Mouse (Mus musculus) liver, embryonic 14.5 days (tissue): ENCODE measurements around the gene Emp3. TPM values are rescaled to one million over a fixed set of nuclear protein-coding genes. Genes with fewer than 3 reads are reported as not detected.
A peak's percentile ranks its signal among the peaks of the same experiment; 100 is the strongest.

ENCODE experiments used
- ATAC-seq: fragments of 200-750 bp; cut with Nextera tagmentation; 2 replicates; pipeline ENCODE4 v1.8.0; 2017; ENCODE audit warnings: moderate number of reproducible peaks, mild to moderate bottlenecking, moderate library complexity; ENCODE audit not compliant: insufficient read depth
- DNase-seq, 3 experiments: peaks; one replicate each; pipeline ENCODE4 v3.0.0-alpha.2; 2012 to 2013; ENCODE audit warnings: low read depth in 3 of 3, low spot score in 3 of 3
- H3K27ac ChIP-seq: fragments of 300-500 bp; sonication (generic); 2 replicates; pipeline ENCODE4 v1.5.1; 2014; ENCODE audit warnings: moderate library complexity, mild to moderate bottlenecking, control low read depth, inconsistent platforms
- H3K27me3 ChIP-seq: fragments of 300-500 bp; sonication (generic); 2 replicates; pipeline ENCODE4 v1.6.1; 2014; ENCODE audit warnings: mild to moderate bottlenecking, low read length, moderate library complexity; ENCODE audit not compliant: control insufficient read depth, insufficient read depth
- H3K36me3 ChIP-seq: fragments of 300-500 bp; sonication (generic); replicated peaks from 2 replicates; pipeline ENCODE4 v1.6.1; 2014; ENCODE audit warnings: low read depth; ENCODE audit not compliant: control insufficient read depth, insufficient read depth
- H3K4me1 ChIP-seq, 2 experiments: fragments of 200-500 bp in 1 of 2; fragments of 300-500 bp in 1 of 2; sonication (generic) in 1 of 2; replicated peaks; 2 replicates each; pipeline ENCODE4 v1.6.1; 2012 to 2014; ENCODE audit warnings: antibody characterized with exemption in 1 of 2, inconsistent platforms in 1 of 2, low read length in 1 of 2; ENCODE audit not compliant: control insufficient read depth in 2 of 2, insufficient read depth in 2 of 2
- H3K4me2 ChIP-seq: fragments of 300-500 bp; sonication (generic); 2 replicates; pipeline ENCODE4 v1.6.1; 2014; ENCODE audit warnings: low read depth, mild to moderate bottlenecking, control low read depth, moderate library complexity
- H3K4me3 ChIP-seq, 2 experiments: fragments of 200-500 bp in 1 of 2; fragments of 300-500 bp in 1 of 2; sonication (generic) in 1 of 2; 2 replicates each; pipeline ENCODE4 v1.5.1; 2012 to 2014; ENCODE audit warnings: low read depth in 2 of 2, low read length in 2 of 2, mild to moderate bottlenecking in 2 of 2, control low read depth in 1 of 2, inconsistent platforms in 1 of 2, moderate library complexity in 1 of 2; ENCODE audit not compliant: insufficient read depth in 1 of 2
- H3K9ac ChIP-seq: fragments of 300-500 bp; sonication (generic); replicated peaks from 2 replicates; pipeline ENCODE4 v1.6.1; 2014; ENCODE audit warnings: mild to moderate bottlenecking, control low read depth, moderate library complexity
- H3K9me3 ChIP-seq: fragments of 300-500 bp; sonication (generic); 2 replicates; pipeline ENCODE4 v1.6.1; 2016; ENCODE audit warnings: low read length, mixed read lengths; ENCODE audit not compliant: control insufficient read depth
- CTCF ChIP-seq: IDR thresholded peaks from 2 replicates; pipeline ENCODE4 v1.5.1; 2016; ENCODE audit warnings: antibody characterized with exemption, low read depth, control low read depth
- EP300 ChIP-seq: IDR thresholded peaks from 2 replicates; pipeline ENCODE4 v1.6.1; 2016; ENCODE audit warnings: antibody characterized with exemption, low read depth
- WGBS: fragments of 180-500 bp; shearing (Covaris S2); extraction: QIAGEN DNeasy Blood & Tissue Kit; methylation state at CpG from one replicate; pipeline ENCODE4 v1.1.7; 2014; ENCODE audit not compliant: insufficient replicate concordance; 5-methylcytosine and 5-hydroxymethylcytosine counted together
- polyA plus RNA-seq, 2 experiments: library from polyadenylated mRNA; depleted of rRNA in 1 of 2; stranded (reverse) in 1 of 2; unstranded in 1 of 2; fragments of >200 nt; fragmentation: Nextera tagmentation in 1 of 2; extraction: Ambion mirVana in 1 of 2; gene quantifications; 2 replicates each; pipeline versions ENCODE4 v1.2.1 to v1.2.3; 2012 to 2014

The Emp3 gene
- polyA plus RNA-seq, 2 experiments = 29.0 to 54.9 TPM

DNA sequence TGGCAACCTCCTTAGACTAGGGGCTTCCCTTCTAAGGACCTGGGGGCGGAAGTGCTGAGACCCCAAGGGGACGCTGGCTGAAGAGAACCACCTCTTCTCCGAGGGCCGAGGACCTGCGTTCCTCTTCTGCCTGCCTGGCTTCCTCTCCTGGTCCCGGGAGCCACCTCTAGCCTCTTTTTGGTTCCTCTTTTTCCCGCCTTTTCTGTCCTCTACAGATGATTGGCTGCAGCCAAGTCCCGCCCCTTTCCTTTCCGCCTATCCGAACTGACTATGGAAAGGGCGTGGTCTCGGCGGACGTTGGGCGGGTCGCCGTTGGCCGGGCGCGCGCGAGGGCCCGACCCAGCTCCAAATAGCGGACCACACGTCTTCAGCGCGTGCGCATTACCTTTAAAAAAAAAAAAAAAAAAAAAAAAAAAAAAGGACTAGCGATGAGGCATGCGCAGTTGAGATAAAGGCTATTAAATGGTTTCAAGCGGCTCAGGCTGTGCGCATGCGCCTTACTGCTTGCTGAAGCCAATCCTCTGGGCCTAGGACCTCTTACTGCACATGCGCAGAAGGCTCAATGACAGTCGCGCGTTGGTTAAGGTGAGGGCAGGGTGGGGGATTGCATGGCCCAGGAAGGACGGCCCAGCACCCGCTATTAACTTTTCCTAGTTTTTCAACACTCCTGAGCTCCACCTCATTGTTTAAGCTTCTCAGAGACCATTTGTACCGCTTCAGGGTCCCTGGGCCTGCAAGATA lies 24.5 kb downstream of the Emp3 start, which contains the start of the genes Syngr4 and Tmem143:
Gene Syngr4 (minus strand): TSS at position 198 of the 741 bp plus-strand sequence.
Gene Tmem143 (plus strand): TSS at position 425 of the 741 bp plus-strand sequence.
- TF ChIP-seq CTCF (no peak), EP300 (no peak)
- peak within 1 kb of the TSS; percentile 67 for H3K27ac ChIP-seq
- ATAC-seq (peak; percentile 84), DNase-seq (peak; percentile 92 to 97 (median 94))
- H3K4me1 ChIP-seq = peaks cover 11 to 17% of the 10 kb centered on the region in 2 experiments
- H3K4me2 ChIP-seq = peak within 1 kb of the TSS; percentile 94
- peak within 1 kb of the TSS; percentile 54 to 79 for H3K4me3 ChIP-seq
- peak within 1 kb of the TSS; percentile 61 for H3K9ac ChIP-seq
- no peaks in the 10 kb centered on the region for H3K27me3 ChIP-seq
- no peaks in the 10 kb centered on the region for H3K36me3 ChIP-seq
- WGBS = under 1% methylated on average over 40 of the region's 40 CpGs
- H3K9me3 ChIP-seq = no peaks in the 10 kb centered on the region

GRCm38 (mm10) chr7:45895931-45896516 lies 25.2 kb downstream of the Emp3 start:
- H3K27ac ChIP-seq = peak overlapping the region; percentile 67
- H3K36me3 ChIP-seq = no peaks in the 10 kb centered on the region
- H3K9me3 ChIP-seq = no peaks in the 10 kb centered on the region
- WGBS = 62% methylated on average over 6 of the region's 6 CpGs
- ATAC-seq (0 out of 2 replicates have a peak, but pooled peaks have one; percentile 0), DNase-seq (no peak)
- no peak for TF ChIP-seq CTCF
- TF ChIP-seq EP300 = no peak
- peaks cover 11 to 14% of the 10 kb centered on the region in 2 experiments for H3K4me1 ChIP-seq
- H3K4me3 ChIP-seq = peak overlapping the region; percentile 33 to 54; a peak in 3 of 4 replicates
- peak overlapping the region; percentile 94 for H3K4me2 ChIP-seq
- no peaks in the 10 kb centered on the region for H3K27me3 ChIP-seq
- H3K9ac ChIP-seq = peak overlapping the region; percentile 42

DNA sequence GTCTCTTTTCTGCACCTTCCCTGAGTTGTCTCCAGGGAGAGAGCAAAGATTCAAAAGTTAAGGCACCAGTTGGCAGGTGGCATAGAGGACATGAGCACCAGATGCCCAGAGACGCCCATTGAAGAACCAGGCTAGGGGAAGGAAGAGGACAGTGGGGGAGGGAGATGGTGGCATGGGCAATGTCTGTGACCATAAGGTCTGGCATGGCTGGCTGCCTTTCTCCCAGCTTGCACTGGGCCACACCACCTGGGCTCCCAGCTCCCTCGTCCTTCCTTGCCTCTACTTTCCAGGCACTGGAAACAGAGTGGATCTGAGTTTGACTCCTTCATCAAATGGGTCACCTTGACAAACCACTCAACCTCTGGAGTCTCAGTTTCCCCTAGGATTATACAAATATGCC lies 28.6 kb downstream of the Emp3 start:
- Histone ChIP-seq H3K4me3 (no peak overlapping the region), H3K9me3 (no peaks in the 10 kb centered on the region), H3K4me2 (no peak overlapping the region), H3K36me3 (no peaks in the 10 kb centered on the region), H3K4me1 (peaks cover 8 to 11% of the 10 kb centered on the region in 2 experiments), H3K9ac (no peak overlapping the region), H3K27ac (no peak overlapping the region), H3K27me3 (no peaks in the 10 kb centered on the region)
- 62% methylated on average over 2 of the region's 2 CpGs for WGBS
- DNase-seq (no peak), ATAC-seq (no peak)
- no peak for TF ChIP-seq CTCF
- no peak for TF ChIP-seq EP300

DNA sequence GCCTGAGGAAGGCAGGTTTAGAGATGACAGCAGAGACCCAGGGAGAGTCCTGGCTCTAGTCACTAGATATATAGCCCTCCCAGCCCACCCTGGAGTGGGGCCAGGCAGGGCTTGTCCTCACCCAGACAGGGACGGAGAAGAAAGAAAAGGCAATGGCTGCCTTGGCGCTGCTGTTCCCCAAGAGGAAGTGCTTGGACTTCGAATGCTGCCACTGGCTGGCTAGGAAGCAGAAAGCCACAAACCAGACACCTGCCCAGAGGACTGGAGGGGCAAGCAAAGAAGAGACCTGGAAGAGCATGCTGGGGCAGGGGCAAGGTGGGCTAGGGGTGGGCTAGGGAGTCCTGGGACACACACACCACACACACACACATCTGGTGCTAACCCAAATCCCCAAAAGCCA lies 34.0 kb downstream of the Emp3 start:
- H3K36me3 ChIP-seq = peaks cover 21% of the 10 kb centered on the region
- no peaks in the 10 kb centered on the region for H3K4me1 ChIP-seq
- ATAC-seq = no peak
- TF ChIP-seq EP300 = no peak
- TF ChIP-seq CTCF = no peak
- DNase-seq = no peak
- H3K9ac ChIP-seq = no peak overlapping the region
- no peaks in the 10 kb centered on the region for H3K27me3 ChIP-seq
- no peaks in the 10 kb centered on the region for H3K9me3 ChIP-seq
- no peak overlapping the region for H3K4me2 ChIP-seq
- H3K4me3 ChIP-seq = no peak overlapping the region
- H3K27ac ChIP-seq = no peak overlapping the region
- WGBS = 20% methylated on average over 3 of the region's 3 CpGs

GRCm38 (mm10) chr7:45881011-45881410 lies 40.2 kb downstream of the Emp3 start:
- WGBS = 70% methylated on average over 2 of the region's 2 CpGs
- H3K4me3 ChIP-seq = no peak overlapping the region
- H3K27ac ChIP-seq = no peak overlapping the region
- H3K4me1 ChIP-seq = no peaks in the 10 kb centered on the region
- H3K9ac ChIP-seq = no peak overlapping the region
- no peaks in the 10 kb centered on the region for H3K9me3 ChIP-seq
- DNase-seq (no peak), ATAC-seq (no peak)
- H3K4me2 ChIP-seq = no peak overlapping the region
- H3K36me3 ChIP-seq = peaks cover 61% of the 10 kb centered on the region
- TF ChIP-seq EP300 = no peak
- no peak for TF ChIP-seq CTCF
- no peaks in the 10 kb centered on the region for H3K27me3 ChIP-seq
